Mouse (Mus musculus): ENCODE measurements at regions not wholly inside any gene's neighbourhood (a gene's known extent, or its start where the extent isn't known, plus 50 kb on each side); places are given as distances from the start of the nearest gene placed in this dataset.

- Histone ChIP-seq H3K27ac (no peak overlapping the region), H3K4me3 (no peak overlapping the region)
- no peak for DNase-seq (ENCODE audit: extremely low spot score in 1 of 2, low spot score in 2 of 2)
- no peak for TF ChIP-seq CTCF (IDR thresholded peaks at IDR 0.05)
- intact Hi-C loops (cut with DNase I): no loop called here
These were observed 135.8 kb downstream of the Mreg start for GRCm38 (mm10) chr1:72076341-72076740.

DNA sequence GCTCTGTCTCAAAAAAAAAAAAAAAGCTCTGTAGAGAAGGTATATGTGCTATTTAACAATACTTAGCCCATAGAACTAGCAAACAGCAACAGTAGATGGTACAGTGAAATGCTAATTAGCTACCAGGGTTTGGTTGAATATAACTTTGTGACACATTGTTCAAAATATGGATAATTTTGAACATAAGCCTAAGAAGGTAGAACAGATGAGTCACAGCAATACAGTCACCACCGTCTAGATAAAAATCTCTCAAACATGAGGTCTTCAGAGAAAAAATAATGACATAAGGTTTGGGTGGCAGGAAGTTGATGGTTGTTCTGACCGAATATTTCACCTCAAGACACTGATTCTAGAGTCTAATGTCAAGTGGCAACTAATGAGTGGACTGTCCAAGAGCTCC, 136.6 kb downstream of the Mreg start:
- DNase-seq (ENCODE audit: extremely low spot score in 1 of 2, low spot score in 2 of 2): no peak
- intact Hi-C loops (cut with DNase I): no loop called here
- TF ChIP-seq CTCF (IDR thresholded peaks at IDR 0.05): no peak
- Histone ChIP-seq H3K4me3 (no peak overlapping the region), H3K27ac (no peak overlapping the region)

DNA sequence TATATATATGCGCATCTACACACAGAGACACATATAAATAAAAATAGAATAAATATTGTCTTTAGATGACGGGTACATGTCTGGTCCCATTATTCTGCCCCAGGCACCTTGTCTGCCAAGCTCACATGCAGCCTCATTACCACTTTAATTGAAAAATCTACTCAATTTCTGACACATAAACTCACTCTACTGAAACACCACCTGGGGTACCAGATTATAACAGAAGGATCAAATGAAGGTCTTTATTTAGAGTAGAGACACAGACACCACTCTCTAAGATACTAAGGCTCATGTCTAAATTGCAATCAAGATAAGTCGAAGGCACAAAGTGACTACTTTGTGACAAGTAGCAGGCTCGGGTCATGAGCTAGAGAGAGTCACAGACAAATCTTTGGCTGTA, 138.9 kb downstream of the Mreg start:
- TF ChIP-seq CTCF (IDR thresholded peaks at IDR 0.05): no peak
- no peak overlapping the region for H3K4me3 ChIP-seq
- H3K27ac ChIP-seq: no peak overlapping the region
- intact Hi-C loops (cut with DNase I): no loop called here
- no peak for DNase-seq (ENCODE audit: extremely low spot score in 1 of 2, low spot score in 2 of 2)

DNA sequence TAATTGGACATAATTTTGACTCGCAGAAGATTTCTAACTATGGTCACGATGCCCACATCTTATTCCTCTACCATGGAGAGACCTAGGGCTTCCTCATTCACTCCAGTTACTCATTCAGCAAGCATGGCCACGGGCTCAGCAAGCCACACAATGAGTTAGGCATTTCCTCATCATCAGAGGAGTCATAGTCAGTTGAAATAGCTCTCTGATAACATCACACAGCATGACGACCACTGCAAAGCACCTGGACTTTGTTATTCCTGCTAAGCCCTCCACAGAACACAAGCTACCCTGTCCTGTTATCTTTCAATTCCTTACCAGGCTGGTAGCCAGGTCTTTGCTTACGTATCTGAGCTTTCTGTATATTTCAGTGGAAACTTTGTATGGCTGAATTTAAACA, 141.6 kb downstream of the Mreg start:
- TF ChIP-seq CTCF (IDR thresholded peaks at IDR 0.05): no peak
- no peak overlapping the region for H3K27ac ChIP-seq
- DNase-seq (ENCODE audit: extremely low spot score in 1 of 2, low spot score in 2 of 2): no peak
- intact Hi-C loops (cut with DNase I): no loop called here
- H3K4me3 ChIP-seq: no peak overlapping the region

DNA sequence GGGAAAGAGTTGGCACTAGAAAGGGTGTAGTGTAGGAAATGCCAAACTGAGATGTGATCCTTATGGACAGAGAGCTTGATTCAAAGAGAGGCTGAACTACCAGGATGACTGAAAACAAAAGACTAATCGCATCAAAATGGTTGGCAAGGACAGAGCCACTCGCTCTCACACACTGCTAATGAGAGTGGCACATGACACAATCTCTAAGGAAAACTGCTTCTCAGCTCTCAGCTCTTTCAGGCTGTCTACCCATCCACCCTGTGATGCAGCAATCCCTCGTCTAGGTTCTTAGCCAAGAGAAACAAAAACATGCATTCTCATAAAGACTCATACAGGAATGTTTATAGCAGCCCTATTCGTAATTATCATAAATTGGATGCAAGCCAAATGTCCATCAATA, 143.1 kb downstream of the Mreg start:
- no peak for DNase-seq (ENCODE audit: extremely low spot score in 1 of 2, low spot score in 2 of 2)
- H3K27ac ChIP-seq: no peak overlapping the region
- intact Hi-C loops (cut with DNase I): no loop called here
- H3K4me3 ChIP-seq: no peak overlapping the region
- no peak for TF ChIP-seq CTCF (IDR thresholded peaks at IDR 0.05)

DNA sequence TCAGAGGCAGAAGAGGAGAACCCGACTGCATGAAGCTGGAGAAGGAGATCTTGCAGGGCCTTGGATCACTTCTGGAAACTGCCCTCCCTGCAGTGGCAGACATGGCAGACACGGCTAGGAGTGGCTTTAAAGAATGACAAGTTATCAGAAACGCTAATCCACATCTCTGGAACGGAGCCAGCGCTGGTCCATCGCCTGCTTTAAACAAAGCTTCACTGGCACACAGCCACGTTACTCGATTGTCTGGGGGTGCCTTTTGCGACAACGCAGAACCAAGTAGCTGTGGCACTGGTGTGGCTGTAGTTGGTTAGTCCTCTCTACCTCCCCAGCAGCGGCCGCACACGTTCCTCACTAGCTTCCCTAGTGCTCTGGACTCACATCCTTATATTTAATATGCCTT, 147.0 kb downstream of the Mreg start:
- Histone ChIP-seq H3K27ac (no peak overlapping the region), H3K4me3 (no peak overlapping the region)
- intact Hi-C loops (cut with DNase I): no loop called here
- TF ChIP-seq CTCF (IDR thresholded peaks at IDR 0.05): no peak
- DNase-seq (ENCODE audit: extremely low spot score in 1 of 2, low spot score in 2 of 2): no peak

- intact Hi-C loops (cut with DNase I): no loop called here
- Histone ChIP-seq H3K27ac (no peak overlapping the region), H3K4me3 (no peak overlapping the region)
- no peak for DNase-seq (ENCODE audit: extremely low spot score in 1 of 2, low spot score in 2 of 2)
- no peak for TF ChIP-seq CTCF (IDR thresholded peaks at IDR 0.05)
These were observed 151.7 kb downstream of the Mreg start for GRCm38 (mm10) chr1:72060393-72060792.

GRCm38 (mm10) chr1:72058045-72058703, 153.9 kb downstream of the Mreg start:
- intact Hi-C loops (cut with DNase I): no loop called here
- H3K27ac ChIP-seq: no peak overlapping the region
- no peak overlapping the region for H3K4me3 ChIP-seq
- no peak for DNase-seq (ENCODE audit: extremely low spot score in 1 of 2, low spot score in 2 of 2)
- no peak for TF ChIP-seq CTCF (IDR thresholded peaks at IDR 0.05)

DNA sequence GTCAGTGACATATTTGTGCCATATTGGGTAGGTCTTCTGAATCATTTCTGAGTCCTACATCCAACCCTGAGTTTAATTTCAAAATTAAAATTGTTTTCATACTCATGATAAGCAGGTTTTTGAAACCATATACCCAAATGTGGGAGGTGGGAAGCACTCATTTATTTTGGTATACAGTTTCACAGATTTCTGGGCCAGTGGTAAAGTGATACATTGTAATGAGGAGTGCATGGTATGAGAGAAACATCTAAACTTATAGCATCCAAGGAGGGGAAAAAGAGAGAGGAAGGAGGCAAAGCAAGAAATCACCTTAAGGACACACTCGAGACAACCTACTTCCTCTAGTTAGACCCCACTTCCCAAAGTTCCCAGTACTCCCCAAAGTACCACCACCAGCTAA, 157.6 kb downstream of the Mreg start:
- no peak for TF ChIP-seq CTCF (IDR thresholded peaks at IDR 0.05)
- H3K27ac ChIP-seq: no peak overlapping the region
- intact Hi-C loops (cut with DNase I): no loop called here
- H3K4me3 ChIP-seq: no peak overlapping the region
- DNase-seq (ENCODE audit: extremely low spot score in 1 of 2, low spot score in 2 of 2): no peak

GRCm38 (mm10) chr1:72050858-72051257, 161.2 kb downstream of the Mreg start:
- Histone ChIP-seq H3K4me3 (no peak overlapping the region), H3K27ac (no peak overlapping the region)
- no peak for DNase-seq (ENCODE audit: extremely low spot score in 1 of 2, low spot score in 2 of 2)
- intact Hi-C loops (cut with DNase I): no loop called here
- no peak for TF ChIP-seq CTCF (IDR thresholded peaks at IDR 0.05)

- intact Hi-C loops (cut with DNase I): no loop called here
- H3K27ac ChIP-seq: no peak overlapping the region
- no peak for TF ChIP-seq CTCF (IDR thresholded peaks at IDR 0.05)
- DNase-seq (ENCODE audit: extremely low spot score in 1 of 2, low spot score in 2 of 2): no peak
- no peak overlapping the region for H3K4me3 ChIP-seq
These were observed 166.0 kb downstream of the Mreg start for GRCm38 (mm10) chr1:72046072-72046471.

DNA sequence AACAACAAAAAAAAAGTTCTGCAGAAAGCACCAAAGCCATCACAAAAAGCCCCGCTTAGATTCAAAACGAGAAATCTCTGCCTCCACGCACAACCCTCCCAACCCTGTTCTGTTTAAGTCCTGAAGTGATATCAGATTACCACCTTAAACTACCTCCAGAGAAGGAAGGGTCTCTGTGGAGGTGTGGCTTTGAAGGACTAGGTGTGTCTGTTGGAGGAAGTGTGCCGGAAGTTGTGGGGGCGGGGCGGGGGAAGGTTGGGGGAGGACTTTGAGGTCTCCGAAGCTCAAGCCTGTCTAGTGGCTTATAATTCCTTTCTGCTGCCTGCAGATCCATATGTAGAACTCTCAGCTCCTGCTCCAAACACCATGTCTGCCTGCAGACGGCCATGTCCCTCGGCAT, 173.6 kb downstream of the Mreg start:
- Histone ChIP-seq H3K27ac (no peak overlapping the region), H3K4me3 (no peak overlapping the region)
- no peak for TF ChIP-seq CTCF (IDR thresholded peaks at IDR 0.05)
- intact Hi-C loops (cut with DNase I): no loop called here
- DNase-seq (ENCODE audit: extremely low spot score in 1 of 2, low spot score in 2 of 2): no peak

- Histone ChIP-seq H3K4me3 (no peak overlapping the region), H3K27ac (no peak overlapping the region)
- intact Hi-C loops (cut with DNase I): no loop called here
- TF ChIP-seq CTCF (IDR thresholded peaks at IDR 0.05): no peak
- DNase-seq (ENCODE audit: extremely low spot score in 1 of 2, low spot score in 2 of 2): no peak
These were observed 175.5 kb downstream of the Mreg start for GRCm38 (mm10) chr1:72036600-72036999.
